Mouse (Mus musculus) E14TG2a.4 (cell line): ENCODE data around the gene Slc5a10.

Experiments used
- H3K27me3 ChIP-seq: 2 replicates; pipeline ENCODE4 v1.6.1; 2014; ENCODE audit warnings: low read length, control low read depth; ENCODE audit not compliant: insufficient read depth
- H3K36me3 ChIP-seq: 2 replicates; pipeline ENCODE4 v1.6.1; 2014; ENCODE audit warnings: low read length, control low read depth; ENCODE audit not compliant: insufficient read depth
- H3K4me1 ChIP-seq: replicated peaks from 2 replicates; pipeline ENCODE4 v1.6.1; 2014; ENCODE audit warnings: low read depth, low read length, control low read depth
- H3K4me3 ChIP-seq: replicated peaks from 2 replicates; pipeline ENCODE4 v1.5.1; 2014; ENCODE audit warnings: mild to moderate bottlenecking, low read length
- H3K9me3 ChIP-seq: 2 replicates; pipeline ENCODE4 v1.6.1; 2014; ENCODE audit warnings: low read length, control low read depth
- CTCF ChIP-seq: conservative IDR thresholded peaks from 2 replicates; pipeline ENCODE4 v1.5.1; 2014; ENCODE audit warnings: low read length
- NANOG ChIP-seq: IDR thresholded peaks from 2 replicates; pipeline ENCODE4 v1.6.1; 2014; ENCODE audit warnings: borderline replicate concordance, low read length, mixed read lengths
- POU5F1 ChIP-seq: IDR thresholded peaks from 2 replicates; pipeline ENCODE4 v1.6.1; 2014; ENCODE audit warnings: low read length, borderline replicate concordance

Slc5a10 gene

DNA sequence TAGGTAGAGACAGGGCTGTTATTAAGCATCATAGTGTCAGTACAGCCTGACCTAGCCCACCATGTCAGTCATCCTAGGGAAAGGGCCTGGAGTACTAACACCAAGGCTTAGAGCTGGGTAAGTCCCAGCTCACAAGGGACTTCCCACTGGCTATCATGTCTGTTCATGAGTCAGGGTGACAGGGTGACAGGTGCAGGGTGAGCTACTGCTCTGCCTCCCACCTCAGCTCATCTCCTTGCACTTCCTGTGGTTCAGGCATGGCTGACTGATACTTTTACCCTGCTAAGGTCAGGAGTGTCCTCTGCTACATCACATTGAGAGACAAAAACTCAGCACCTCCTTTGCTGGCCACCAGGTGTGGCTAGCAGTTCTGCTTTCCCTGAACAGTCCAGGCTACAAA, 21.8 kb downstream of the Slc5a10 start:
- H3K27me3 ChIP-seq, result no peaks in the 10 kb centered on the region
- peaks cover 7% of the 10 kb centered on the region; the same call in 1 of the 2 replicates for H3K4me1 ChIP-seq
- H3K4me3 ChIP-seq, result no peak overlapping the region
- peaks cover 30% of the 10 kb centered on the region for H3K36me3 ChIP-seq
- no peaks in the 10 kb centered on the region for H3K9me3 ChIP-seq
- TF ChIP-seq NANOG, result no peak
- TF ChIP-seq CTCF, result no peak
- no peak for TF ChIP-seq POU5F1

GRCm38 (mm10) chr11:61692996-61693395, 27.6 kb downstream of the Slc5a10 start:
- TF ChIP-seq POU5F1, result no peak
- no peak for TF ChIP-seq CTCF
- no peak for TF ChIP-seq NANOG
- Histone ChIP-seq H3K4me1 (peaks cover 4% of the 10 kb centered on the region), H3K9me3 (no peaks in the 10 kb centered on the region), H3K27me3 (0 out of 2 replicates have a peak, but pooled peaks cover 3% of the 10 kb centered on the region), H3K36me3 (peaks cover 11% of the 10 kb centered on the region; the same call in 1 of the 2 replicates), H3K4me3 (no peak overlapping the region)

- Histone ChIP-seq H3K9me3 (no peaks in the 10 kb centered on the region), H3K4me3 (no peak overlapping the region; the same call in 1 of the 2 replicates), H3K4me1 (peaks cover 37% of the 10 kb centered on the region), H3K36me3 (0 out of 2 replicates have a peak, but pooled peaks cover 5% of the 10 kb centered on the region), H3K27me3 (peaks cover 40% of the 10 kb centered on the region)
- TF ChIP-seq CTCF, result no peak
- TF ChIP-seq POU5F1, result no peak
- TF ChIP-seq NANOG, result no peak
Observed at GRCm38 (mm10) chr11:61687595-61687994, 33.0 kb downstream of the Slc5a10 start.

GRCm38 (mm10) chr11:61686906-61687453, 33.6 kb downstream of the Slc5a10 start:
- TF ChIP-seq POU5F1 (no peak), NANOG (no peak), CTCF (no peak)

DNA sequence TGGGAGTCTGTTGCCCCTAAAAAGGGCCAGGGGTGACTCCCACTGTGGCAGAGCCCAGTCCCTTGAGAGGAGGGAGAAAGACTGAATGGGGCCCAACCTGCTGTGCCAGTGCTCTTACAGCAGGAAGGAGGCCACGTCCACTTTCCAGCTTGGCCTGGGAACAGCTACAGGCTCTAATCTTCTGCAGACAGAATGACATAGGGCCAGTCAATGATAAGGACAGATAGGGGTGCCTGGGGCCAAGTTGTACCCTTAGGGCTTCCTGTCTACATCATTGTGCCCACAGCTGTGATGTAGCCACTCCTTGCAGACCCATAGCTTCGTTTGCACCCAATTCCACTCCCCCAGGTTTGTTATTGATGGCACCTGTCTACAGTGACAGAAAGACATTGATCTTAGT, 34.5 kb downstream of the Slc5a10 start:
- peaks cover 43% of the 10 kb centered on the region for H3K27me3 ChIP-seq
- no peaks in the 10 kb centered on the region for H3K9me3 ChIP-seq
- TF ChIP-seq POU5F1 (no peak), NANOG (no peak), CTCF (no peak)
- H3K4me3 ChIP-seq, result no peak overlapping the region
- 0 out of 2 replicates have a peak, but pooled peaks cover 5% of the 10 kb centered on the region for H3K36me3 ChIP-seq
- peaks cover 43% of the 10 kb centered on the region for H3K4me1 ChIP-seq

More at GRCm38 (mm10) chr11:61686906-61687453, 33.6 kb downstream of the Slc5a10 start:
- Histone ChIP-seq H3K4me3 (no peak overlapping the region), H3K27me3 (peaks cover 43% of the 10 kb centered on the region), H3K36me3 (0 out of 2 replicates have a peak, but pooled peaks cover 5% of the 10 kb centered on the region), H3K9me3 (no peaks in the 10 kb centered on the region), H3K4me1 (peaks cover 42% of the 10 kb centered on the region)

- Histone ChIP-seq H3K4me3 (peak overlapping the region; percentile 80), H3K36me3 (0 out of 2 replicates have a peak, but pooled peaks cover 5% of the 10 kb centered on the region), H3K9me3 (no peaks in the 10 kb centered on the region), H3K4me1 (peaks cover 43% of the 10 kb centered on the region), H3K27me3 (peaks cover 46% of the 10 kb centered on the region)
- TF ChIP-seq CTCF (no peak), NANOG (no peak), POU5F1 (no peak)
Observed at GRCm38 (mm10) chr11:61685119-61685725, 35.4 kb downstream of the Slc5a10 start.

DNA sequence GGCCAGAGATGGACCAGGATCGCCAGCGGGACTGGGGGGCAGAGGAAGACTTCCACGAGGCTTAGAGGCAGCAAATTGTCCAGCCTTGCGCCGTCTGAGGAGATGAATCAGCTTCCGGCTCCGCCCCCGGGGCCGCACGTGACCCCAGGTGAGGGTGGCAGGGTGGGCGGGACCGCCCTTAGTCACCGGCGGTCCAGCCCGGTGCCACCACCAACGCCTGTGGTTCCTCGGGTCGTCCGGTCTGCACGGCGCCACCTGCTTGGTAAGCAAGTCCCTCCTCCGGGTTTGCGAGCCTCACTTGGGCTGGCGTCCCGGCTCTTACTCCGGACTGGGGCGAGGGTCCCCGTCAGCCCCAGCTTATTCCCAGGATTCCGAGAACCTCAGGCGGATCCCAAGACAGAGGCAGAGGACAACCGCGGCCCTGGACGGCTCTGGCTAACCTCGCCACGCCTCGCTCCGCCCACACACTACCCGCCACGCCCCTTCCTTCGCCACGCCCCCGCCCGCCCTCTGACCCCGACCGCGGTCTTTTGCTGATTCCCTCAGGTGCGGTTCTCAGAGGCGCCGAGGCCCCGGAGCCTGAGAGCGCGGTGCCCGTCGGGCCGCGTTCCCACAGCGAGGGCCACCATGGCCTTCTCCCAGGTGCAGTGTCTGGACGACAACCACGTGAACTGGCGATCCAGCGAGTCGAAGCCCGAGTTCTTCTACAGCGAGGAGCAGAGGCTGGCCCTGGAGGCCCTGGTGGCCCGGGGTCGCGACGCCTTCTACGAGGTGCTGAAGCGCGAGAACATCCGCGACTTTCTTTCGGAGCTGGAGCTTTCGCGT, 36.5 kb downstream of the Slc5a10 start, which contains the start of gene Fam83g:
TSS of gene Fam83g (plus strand) at position 185 of the 825 bp plus-strand sequence.
- H3K9me3 ChIP-seq, result no peaks in the 10 kb centered on the region
- 0 out of 2 replicates have a peak, but pooled peaks cover 5% of the 10 kb centered on the region for H3K36me3 ChIP-seq
- peaks cover 43% of the 10 kb centered on the region for H3K4me1 ChIP-seq
- H3K4me3 ChIP-seq, result peak within 1 kb of the TSS; percentile 80
- H3K27me3 ChIP-seq, result peaks cover 52% of the 10 kb centered on the region
- TF ChIP-seq CTCF, result no peak
- no peak for TF ChIP-seq POU5F1
- TF ChIP-seq NANOG, result no peak
